9 mouse cellular contexts compared by ENCODE assay signal in genomic region chr4:97774446-97774950, GRCm38 (mm10). TPM values are rescaled to one million over a fixed set of nuclear protein-coding genes. Genes with fewer than 3 reads are reported as not detected.
DNase-seq lines count a peak whose midpoint lies in the region; ATAC-seq lines count a peak whose summit lies in the region.
"Had no signal": no experiment of that assay in that cellular context is flagged by ENCODE, and none has a peak within 500 bp of the region (broad histone marks: within the 10 kb centered on the region; RNA-seq: fewer than 3 reads in every experiment).

No protein-coding gene starts in this region.

- DNase-seq in cerebellum, postnatal 10 days = peak; percentile 50 to 52
- no peak for DNase-seq in cerebellum, postnatal 25 days
- DNase-seq in neural tube, embryonic 11.5 days (ENCODE audit: low spot score) = no peak
- DNase-seq in neural tube, embryonic 10.5 days (ENCODE audit: extremely low spot score, low spot score) = no peak
- DNase-seq in urinary bladder, postnatal 14 days (ENCODE audit: low spot score) = no peak
- DNase-seq in left cerebral cortex, postnatal 25 days (ENCODE audit: low spot score in 2 of 2) = no peak
- DNase-seq in adrenal gland, postnatal 4 days (ENCODE audit: low spot score in 2 of 2) = no peak

- no peaks in the 10 kb centered on the region for H3K36me3 ChIP-seq in neural tube, embryonic 11.5 days (ENCODE audit: control insufficient read depth, insufficient read depth, low read length)
- no peaks in the 10 kb centered on the region for H3K36me3 ChIP-seq in liver, embryonic 12.5 days

- H3K4me2 ChIP-seq in neural tube, embryonic 11.5 days (ENCODE audit: low read depth) = peak overlapping the region; percentile 45
- H3K4me2 ChIP-seq in liver, embryonic 12.5 days = peak overlapping the region; percentile 75

- peak overlapping the region; percentile 36; the same call in 1 of the 2 replicates for H3K27ac ChIP-seq in neural tube, embryonic 11.5 days (ENCODE audit: low read depth, low read length)
- 0 out of 2 replicates have a peak overlapping the region, but pooled peaks have one; percentile 7 for H3K27ac ChIP-seq in liver, embryonic 12.5 days

- ATAC-seq in neural tube, embryonic 11.5 days (ENCODE audit: insufficient read depth, low FRiP score, low TSS enrichment) = no peak
- ATAC-seq in liver, embryonic 12.5 days = no peak

- peaks cover 9% of the 10 kb centered on the region; the same call in 1 of the 2 replicates for H3K27me3 ChIP-seq in neural tube, embryonic 11.5 days (ENCODE audit: control insufficient read depth, insufficient read depth, low read length)
- peaks cover 59% of the 10 kb centered on the region for H3K27me3 ChIP-seq in liver, embryonic 12.5 days (replicated peaks)

- H3K4me1 ChIP-seq in neural tube, embryonic 11.5 days (ENCODE audit: control insufficient read depth, insufficient read depth, low read length) = peaks cover 25% of the 10 kb centered on the region; the same call in 1 of the 2 replicates
- H3K4me1 ChIP-seq in liver, embryonic 12.5 days = peaks cover 26% of the 10 kb centered on the region

- no peaks in the 10 kb centered on the region for H3K9me3 ChIP-seq in neural tube, embryonic 11.5 days (ENCODE audit: control insufficient read depth, low read length)
- no peaks in the 10 kb centered on the region for H3K9me3 ChIP-seq in liver, embryonic 12.5 days (replicated peaks)

- H3K4me3 ChIP-seq in neural tube, embryonic 11.5 days (ENCODE audit: low read depth, low read length) = no peak overlapping the region
- no peak overlapping the region for H3K4me3 ChIP-seq in liver, embryonic 12.5 days

- intact Hi-C loops in left cerebral cortex, postnatal 25 days (cut with DNase I) = loop anchor here (5.0 kb wide), 2 partner anchors 138 to 548 kb away; no protein-coding TSS in a partner anchor

- no peak overlapping the region for H3K9ac ChIP-seq in neural tube, embryonic 11.5 days (ENCODE audit: low read length)
- H3K9ac ChIP-seq in liver, embryonic 12.5 days = no peak overlapping the region

- 15% methylated on average over 4 of the region's 4 CpGs for WGBS in neural tube, embryonic 11.5 days
- 30% methylated on average over 4 of the region's 4 CpGs for WGBS in liver, embryonic 12.5 days (ENCODE audit: insufficient replicate concordance)

RNA-seq across cellular contexts. Expression of gene Nfia, which starts 2.0 kb away (rescaled TPM):
- polyA plus RNA-seq in neural tube, embryonic 11.5 days (2014; fragmentation: Nextera tagmentation; extraction: Ambion mirVana) = 29.0 and 31.7 TPM in 2 replicates
- polyA plus RNA-seq in liver, embryonic 12.5 days (2016; fragmentation: Nextera tagmentation; extraction: Ambion mirVana) = 3.8 and 4.5 TPM in 2 replicates
- total RNA-seq in left cerebral cortex, postnatal 25 days (2021) = 10 to 100 TPM; 63.0 to 73.6 TPM
- 100 to 1,000 TPM; 208 to 223 TPM for total RNA-seq in adrenal gland, postnatal 4 days (2021)

RNA-seq across cellular contexts. Expression of gene E130114P18Rik, which starts 3.4 kb away (rescaled TPM):
- polyA plus RNA-seq in neural tube, embryonic 11.5 days (2014; fragmentation: Nextera tagmentation; extraction: Ambion mirVana) = 9.1 and 9.8 TPM in 2 replicates
- polyA plus RNA-seq in liver, embryonic 12.5 days (2016; fragmentation: Nextera tagmentation; extraction: Ambion mirVana) = 0.23 TPM in 1 of 2 replicates, not detected in the other
- 1 to 10 TPM; 6.0 to 6.5 TPM for total RNA-seq in left cerebral cortex, postnatal 25 days (2021)
- total RNA-seq in adrenal gland, postnatal 4 days (2021) = 1 to 10 TPM; 1.2 to 1.4 TPM
- total RNA-seq: hematopoietic stem cell, adult 5-6 weeks had no signal

Comparison
In these comparisons a context has a peak if more than half of its experiments do, and no peak if none do; other contexts are left out.
1. DNase-seq: peak in cerebellum, postnatal 10 days (2 of 2); none in cerebellum, postnatal 25 days (0 of 2), neural tube, embryonic 11.5 days (single experiment), neural tube, embryonic 10.5 days (single experiment), urinary bladder, postnatal 14 days (single experiment), left cerebral cortex, postnatal 25 days (0 of 2) and adrenal gland, postnatal 4 days (0 of 2).